Mouse (Mus musculus) intestine, embryonic 14.5 days (tissue): ENCODE results near the gene Cpt1b. TPM values are rescaled to one million over a fixed set of nuclear protein-coding genes. Genes with fewer than 3 reads are reported as not detected.
"Not testable (repeated sequence)": the region's sequence is repeated elsewhere in the genome, so short reads cannot be mapped to it uniquely, and the experiment has no call there.

Experiments used
- ATAC-seq: fragments of 200-750 bp; cut with Nextera tagmentation; replicated peaks from 2 replicates; pipeline ENCODE4 v1.8.0; 2017; ENCODE audit warnings: low read depth, moderate number of reproducible peaks, moderate TSS enrichment, moderate library complexity; ENCODE audit not compliant: low FRiP score, low TSS enrichment
- DNase-seq: peaks from one replicate; pipeline ENCODE4 v3.0.0-alpha.2; 2018; ENCODE audit warnings: low spot score
- H3K27ac ChIP-seq: fragments of 300-500 bp; sonication (generic); 2 replicates; pipeline ENCODE4 v1.5.1; 2014; ENCODE audit warnings: low read depth, mild to moderate bottlenecking, control low read depth
- H3K27me3 ChIP-seq: fragments of 300-500 bp; sonication (generic); replicated peaks from 2 replicates; pipeline ENCODE4 v1.6.1; 2014; ENCODE audit warnings: low read length, control low read depth; ENCODE audit not compliant: control insufficient read depth, insufficient read depth
- H3K36me3 ChIP-seq: fragments of 300-500 bp; sonication (generic); 2 replicates; pipeline ENCODE4 v1.6.1; 2014; ENCODE audit warnings: low read length, control low read depth; ENCODE audit not compliant: control insufficient read depth, insufficient read depth
- H3K4me1 ChIP-seq: fragments of 300-500 bp; sonication (generic); replicated peaks from 2 replicates; pipeline ENCODE4 v1.6.1; 2014; ENCODE audit warnings: low read length, control low read depth, mixed read lengths; ENCODE audit not compliant: control insufficient read depth, insufficient read depth
- H3K4me2 ChIP-seq: fragments of 300-500 bp; sonication (generic); 2 replicates; pipeline ENCODE4 v1.6.1; 2014; ENCODE audit warnings: low read length
- H3K4me3 ChIP-seq: fragments of 300-500 bp; sonication (generic); 2 replicates; pipeline ENCODE4 v1.5.1; 2014; ENCODE audit warnings: low read depth, low read length, control low read depth, mixed read lengths
- H3K9ac ChIP-seq: fragments of 300-500 bp; sonication (generic); 2 replicates; pipeline ENCODE4 v1.6.1; 2014; ENCODE audit warnings: mild to moderate bottlenecking, low read length
- H3K9me3 ChIP-seq: fragments of 300-500 bp; sonication (generic); 2 replicates; pipeline ENCODE4 v1.6.1; 2016; ENCODE audit warnings: low read length, control low read depth; ENCODE audit not compliant: control insufficient read depth
- WGBS: fragments of 180-500 bp; shearing (Covaris S2); extraction: QIAGEN DNeasy Blood & Tissue Kit; methylation state at CpG from one replicate; pipeline ENCODE4 v1.1.7; 2014; 5-methylcytosine and 5-hydroxymethylcytosine counted together
- polyA plus RNA-seq: library from polyadenylated mRNA; unstranded; fragments of >200 nt; fragmentation: Nextera tagmentation; extraction: Ambion mirVana; gene quantifications from 2 replicates; pipeline ENCODE4 v1.2.1, GENCODE M21; 2014

Gene Cpt1b
- polyA plus RNA-seq, 1 experiment from 2014 or later, result 0.76 TPM

DNA sequence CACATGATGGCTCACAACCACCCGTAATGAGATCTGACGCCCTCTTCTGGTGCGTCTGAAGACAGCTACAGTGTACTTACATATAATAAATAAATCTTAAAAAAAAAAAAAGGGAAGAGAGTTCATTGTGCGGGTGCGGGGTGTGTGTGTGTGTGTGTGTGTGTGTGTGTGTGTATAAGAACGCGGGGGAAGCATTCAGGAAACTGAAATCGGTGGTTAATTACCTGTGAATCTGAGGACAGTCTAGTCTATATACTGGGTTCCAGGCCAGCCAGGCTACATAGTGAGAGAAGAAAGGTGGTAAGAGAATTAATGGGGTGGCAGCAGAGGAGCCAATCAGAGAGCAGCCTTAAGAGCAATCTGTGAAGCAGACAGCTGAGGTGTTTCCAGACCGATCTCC is 5.1 kb upstream of the Cpt1b start:
- not testable (repeated sequence) for H3K4me2 ChIP-seq, H3K4me3 ChIP-seq, DNase-seq, H3K9me3 ChIP-seq, H3K27me3 ChIP-seq, H3K27ac ChIP-seq, ATAC-seq, H3K9ac ChIP-seq
- Histone ChIP-seq H3K36me3 (peaks cover 23% of the 10 kb centered on the region), H3K4me1 (peaks cover 14% of the 10 kb centered on the region; the same call in 1 of the 2 replicates)
- WGBS, result 83% methylated on average over 7 of the region's 9 CpGs

DNA sequence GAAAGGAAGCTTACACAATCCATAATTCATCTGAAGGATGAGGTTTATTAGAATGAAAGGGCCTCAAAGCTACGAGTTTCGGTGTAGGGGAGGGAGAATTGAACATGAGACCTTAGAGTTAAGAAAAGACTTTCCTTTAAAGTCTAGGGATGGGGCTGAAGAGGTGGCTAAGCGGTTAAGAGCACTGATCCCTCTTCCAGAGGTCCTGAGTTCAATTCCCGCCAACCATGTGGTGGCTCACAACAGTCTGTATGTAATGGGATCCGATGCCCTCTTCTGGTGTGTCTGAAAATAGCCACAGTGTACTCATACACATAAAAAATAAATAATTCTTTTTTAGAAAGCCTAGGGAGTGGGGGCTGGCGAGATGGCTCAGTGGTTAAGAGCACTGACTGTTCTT is 4.7 kb upstream of the Cpt1b start:
- peaks cover 14% of the 10 kb centered on the region; the same call in 1 of the 2 replicates for H3K4me1 ChIP-seq
- H3K9me3 ChIP-seq, result no peaks in the 10 kb centered on the region
- DNase-seq (no peak), ATAC-seq (no peak)
- H3K4me2 ChIP-seq, result peak overlapping the region; percentile 90
- WGBS, result 45% methylated on average over 6 of the region's 6 CpGs
- peak overlapping the region; percentile 89 for H3K4me3 ChIP-seq
- H3K27ac ChIP-seq, result peak overlapping the region; percentile 95
- no peaks in the 10 kb centered on the region for H3K27me3 ChIP-seq
- peak overlapping the region; percentile 83 for H3K9ac ChIP-seq
- H3K36me3 ChIP-seq, result peaks cover 23% of the 10 kb centered on the region

DNA sequence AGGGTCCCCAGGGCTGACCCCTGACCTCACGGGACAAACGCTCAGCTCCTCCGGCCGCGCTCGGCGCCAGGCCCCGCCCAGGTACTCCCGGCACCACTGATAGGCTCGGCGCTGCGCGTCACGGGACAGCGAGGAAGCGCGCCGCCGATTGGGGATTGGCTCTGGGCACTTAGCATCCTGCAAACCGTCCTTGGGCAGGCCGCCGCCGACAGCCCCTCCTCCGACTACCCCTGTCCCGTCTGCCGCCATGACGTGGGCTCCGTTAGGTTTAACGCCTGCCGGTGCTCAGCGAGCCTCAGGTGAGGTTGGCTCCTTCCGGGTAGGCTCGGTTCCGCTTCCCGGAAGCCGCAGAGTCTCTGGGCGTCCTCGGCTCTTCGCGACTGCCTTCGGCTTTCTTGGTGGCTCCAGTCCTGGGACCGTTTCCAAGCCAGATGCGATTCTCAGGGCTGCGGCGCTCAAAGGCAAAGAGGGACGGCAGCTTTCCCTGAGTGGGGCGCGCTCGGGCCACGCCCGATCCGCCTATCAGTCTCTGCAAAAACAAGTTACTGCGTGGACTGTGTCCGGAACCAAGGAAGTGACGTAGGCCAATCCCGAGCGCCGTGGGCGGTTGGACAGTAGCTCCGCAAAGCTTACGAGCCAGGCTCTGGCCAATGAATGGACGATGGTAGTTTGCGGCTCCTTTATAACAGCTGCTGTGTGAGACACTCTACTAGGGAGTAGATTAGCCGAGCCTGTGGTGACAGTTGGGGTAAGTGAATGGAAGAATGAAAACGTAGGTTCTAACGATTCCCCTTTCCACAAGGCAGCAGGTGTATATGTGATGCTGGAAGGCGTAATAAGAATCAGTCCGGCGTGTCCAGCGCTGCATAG is 3.9 kb upstream of the Cpt1b start, which contains the start of the genes C730034F03Rik, Gm44502 and Chkb:
TSS of gene C730034F03Rik (plus strand) at position 238 of the 870 bp plus-strand sequence.
TSS of gene Gm44502 (minus strand) at position 345 of the 870 bp plus-strand sequence.
TSS of gene Chkb (minus strand) at position 557 of the 870 bp plus-strand sequence.
- peak within 1 kb of the TSS; percentile 95 for H3K27ac ChIP-seq
- peak within 1 kb of the TSS; percentile 90 for H3K4me2 ChIP-seq
- H3K9ac ChIP-seq, result peak within 1 kb of the TSS; percentile 83
- H3K27me3 ChIP-seq, result no peaks in the 10 kb centered on the region
- DNase-seq (peak; percentile 95), ATAC-seq (peak; percentile 95)
- H3K4me3 ChIP-seq, result peak within 1 kb of the TSS; percentile 89
- H3K9me3 ChIP-seq, result no peaks in the 10 kb centered on the region
- H3K36me3 ChIP-seq, result peaks cover 23% of the 10 kb centered on the region
- WGBS, result under 1% methylated on average over 66 of the region's 70 CpGs
- H3K4me1 ChIP-seq, result peaks cover 14% of the 10 kb centered on the region; the same call in 1 of the 2 replicates

DNA sequence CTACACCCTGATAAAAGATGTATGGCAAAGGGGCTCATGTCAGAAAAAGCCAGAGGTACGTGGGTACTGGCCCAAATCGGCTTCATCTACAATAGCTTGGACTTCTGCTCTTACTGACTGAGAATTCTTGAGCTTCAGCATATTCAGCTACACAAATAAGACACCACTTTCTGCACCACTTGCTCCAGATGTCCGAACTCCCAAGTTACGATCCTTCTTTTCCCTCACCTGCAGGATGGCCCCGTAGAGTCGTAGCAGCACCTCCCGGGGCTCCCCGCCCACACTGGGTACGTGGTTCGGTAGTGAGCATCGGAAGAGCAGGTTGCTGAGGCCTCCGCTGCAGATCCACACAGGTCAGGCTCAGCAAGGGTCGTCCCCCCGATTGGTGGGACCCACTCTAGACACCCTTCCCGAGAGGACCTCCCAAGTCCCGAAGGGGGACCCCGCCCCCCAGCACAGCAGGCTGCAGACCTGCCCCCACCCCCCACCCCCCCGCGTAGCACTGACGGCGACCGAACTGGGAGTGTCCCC is 3.2 kb upstream of the Cpt1b start:
- 4% methylated on average over 22 of the region's 22 CpGs for whole genome bisulfite sequencing
- ATAC-seq, result peak; percentile 44; the same call in 1 of the 2 replicates
- H3K9ac ChIP-seq, result peak overlapping the region; percentile 83
- H3K9me3 ChIP-seq, result no peaks in the 10 kb centered on the region
- peaks cover 14% of the 10 kb centered on the region; the same call in 1 of the 2 replicates for H3K4me1 ChIP-seq
- H3K4me2 ChIP-seq, result peak overlapping the region; percentile 90
- H3K36me3 ChIP-seq, result peaks cover 23% of the 10 kb centered on the region
- H3K27me3 ChIP-seq, result no peaks in the 10 kb centered on the region
- no peak overlapping the region; the same call in 1 of the 2 replicates for H3K27ac ChIP-seq
- DNase-seq, result no peak
- peak overlapping the region; percentile 89 for H3K4me3 ChIP-seq

DNA sequence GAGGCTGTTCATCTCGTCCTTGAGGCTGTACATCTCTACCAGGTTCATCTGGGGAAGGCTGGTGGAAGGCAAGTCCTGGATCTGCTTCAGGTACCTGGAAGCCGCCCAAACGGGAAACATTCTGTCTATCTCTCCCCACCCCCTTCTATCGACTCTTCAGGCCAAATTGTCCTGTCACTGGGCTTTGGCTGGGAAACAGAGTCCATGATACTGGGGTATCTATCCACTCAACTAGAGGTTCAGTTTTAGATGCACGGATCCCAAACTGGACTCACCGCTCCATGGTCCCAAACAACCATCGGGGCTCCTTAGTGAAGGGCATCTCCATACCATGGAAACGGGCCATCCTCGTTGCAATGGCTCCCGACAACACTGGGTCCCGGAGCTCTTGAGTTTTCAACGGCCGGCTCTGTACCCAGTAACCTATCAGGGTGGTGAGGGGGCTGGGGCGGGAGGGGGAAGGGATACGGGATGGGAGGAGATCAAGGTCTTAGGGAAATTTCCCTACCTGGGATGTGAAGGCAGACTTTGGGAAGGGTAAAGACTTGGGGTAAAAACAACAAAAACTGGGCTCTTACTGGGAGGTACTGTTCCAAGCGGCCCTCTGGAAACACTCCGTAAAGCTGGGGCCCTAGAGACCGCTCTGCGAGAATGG is 2.6 kb upstream of the Cpt1b start:
- DNase-seq (no peak), ATAC-seq (no peak)
- H3K9me3 ChIP-seq, result no peaks in the 10 kb centered on the region
- 83% methylated on average over 19 of the region's 19 CpGs for WGBS
- no peak overlapping the region for H3K27ac ChIP-seq
- H3K4me1 ChIP-seq, result peaks cover 14% of the 10 kb centered on the region; the same call in 1 of the 2 replicates
- H3K9ac ChIP-seq, result no peak overlapping the region
- H3K36me3 ChIP-seq, result peaks cover 23% of the 10 kb centered on the region
- peak overlapping the region; percentile 90 for H3K4me2 ChIP-seq
- peak overlapping the region; percentile 89 for H3K4me3 ChIP-seq
- H3K27me3 ChIP-seq, result no peaks in the 10 kb centered on the region

DNA sequence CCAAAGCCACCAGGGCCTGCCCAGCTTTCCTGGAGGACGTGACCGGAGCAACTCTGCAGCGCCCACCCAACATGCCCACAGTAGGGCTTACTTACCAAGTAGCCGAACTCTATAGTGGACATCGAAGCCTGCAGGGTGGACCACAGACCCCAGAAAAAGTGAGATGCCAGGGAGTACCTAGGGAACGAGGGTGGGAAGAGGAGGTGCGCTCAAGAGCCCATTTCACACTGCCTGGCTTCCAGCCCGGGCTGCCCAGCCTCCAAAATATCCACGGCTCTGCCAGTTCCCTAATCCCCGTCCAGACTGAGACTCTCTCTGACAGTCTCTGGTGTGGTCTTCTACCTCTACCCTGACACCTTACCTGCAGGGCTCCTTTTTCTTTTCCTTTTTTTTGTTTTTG is 1.1 kb upstream of the Cpt1b start:
- 94% methylated on average over 10 of the region's 10 CpGs for WGBS
- ATAC-seq, result no peak

DNA sequence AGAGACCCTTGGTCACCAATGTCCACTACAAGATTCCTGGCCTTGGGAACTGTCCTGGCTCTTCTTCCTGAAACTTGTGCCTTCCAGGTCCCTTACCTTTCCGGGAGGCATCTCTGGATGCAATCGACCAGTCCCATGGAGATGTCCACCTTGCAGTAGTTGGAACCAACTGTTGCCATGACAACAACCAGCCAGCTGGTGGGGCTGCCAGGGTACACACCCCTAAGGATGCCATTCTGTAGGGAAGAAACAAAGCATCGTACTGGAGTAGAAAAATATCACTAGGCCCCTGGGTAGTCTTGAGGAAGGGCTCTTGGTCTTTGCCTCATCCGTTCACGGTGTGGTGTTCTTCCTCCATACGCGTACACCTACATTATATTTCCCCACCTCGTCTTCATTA is 1.0 kb downstream of the Cpt1b start:
- 87% methylated on average over 8 of the region's 8 CpGs for WGBS
- H3K27ac ChIP-seq, result no peak overlapping the region
- H3K4me3 ChIP-seq, result no peak overlapping the region
- H3K9me3 ChIP-seq, result no peaks in the 10 kb centered on the region
- H3K9ac ChIP-seq, result no peak overlapping the region
- H3K36me3 ChIP-seq, result peaks cover 31% of the 10 kb centered on the region
- no peaks in the 10 kb centered on the region for H3K27me3 ChIP-seq
- H3K4me1 ChIP-seq, result peaks cover 8% of the 10 kb centered on the region; the same call in 1 of the 2 replicates
- DNase-seq (no peak), ATAC-seq (no peak)
- no peak overlapping the region for H3K4me2 ChIP-seq

More for the DNA sequence above, 1.1 kb upstream of the Cpt1b start:
- no peak overlapping the region for H3K27ac ChIP-seq
- DNase-seq, result no peak
- H3K4me3 ChIP-seq, result no peak overlapping the region
- H3K27me3 ChIP-seq, result no peaks in the 10 kb centered on the region
- no peak overlapping the region for H3K9ac ChIP-seq
- peaks cover 23% of the 10 kb centered on the region for H3K36me3 ChIP-seq
- no peak overlapping the region for H3K4me2 ChIP-seq
- peaks cover 14% of the 10 kb centered on the region; the same call in 1 of the 2 replicates for H3K4me1 ChIP-seq
- no peaks in the 10 kb centered on the region for H3K9me3 ChIP-seq

DNA sequence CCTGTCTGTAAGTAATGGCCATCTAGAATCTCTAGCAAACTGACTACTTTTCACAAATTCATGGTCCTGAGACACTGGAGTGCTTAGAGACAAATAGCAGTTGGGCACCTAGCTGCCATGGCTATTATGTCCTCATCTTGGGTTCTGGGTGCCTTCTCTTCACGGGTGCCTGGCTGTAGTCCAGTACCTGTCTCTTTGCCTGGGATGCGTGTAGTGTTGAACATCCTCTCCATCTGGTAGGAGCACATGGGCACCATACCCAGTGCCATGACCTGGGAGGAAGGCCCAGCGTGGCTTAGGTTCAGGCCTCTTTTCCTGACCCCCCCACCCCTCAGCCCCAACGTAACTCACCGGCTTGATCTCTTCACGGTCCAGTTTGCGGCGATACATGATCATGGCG is 3.7 kb downstream of the Cpt1b start:
- Histone ChIP-seq H3K4me2 (no peak overlapping the region), H3K4me3 (no peak overlapping the region), H3K9ac (no peak overlapping the region), H3K27ac (no peak overlapping the region), H3K4me1 (no peaks in the 10 kb centered on the region), H3K9me3 (no peaks in the 10 kb centered on the region), H3K36me3 (peaks cover 26% of the 10 kb centered on the region), H3K27me3 (no peaks in the 10 kb centered on the region)
- ATAC-seq (no peak), DNase-seq (no peak)
- 97% methylated on average over 9 of the region's 9 CpGs for WGBS
